Mouse (Mus musculus): ENCODE data around the gene Trim27.

DNA sequence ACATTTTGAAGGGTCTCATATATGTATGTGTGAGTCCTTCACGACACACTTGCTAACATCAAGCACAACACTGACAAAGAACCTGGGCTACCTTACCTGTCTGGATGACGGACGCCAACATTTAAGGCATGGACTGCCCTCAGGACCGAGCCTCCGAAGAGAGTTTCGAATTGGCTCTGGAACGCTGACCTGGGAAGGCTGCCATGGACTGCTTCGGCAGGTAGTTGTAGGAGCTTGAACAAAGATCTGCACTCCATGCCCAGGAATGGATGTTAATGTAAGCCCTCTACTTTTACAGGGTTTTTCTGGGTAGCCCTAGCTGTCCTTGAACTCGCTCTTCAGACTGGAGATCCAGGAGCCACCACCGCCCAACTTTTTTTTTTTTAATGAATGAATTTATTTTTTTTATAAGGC lies 44.0 kb downstream of the Trim27 start:
- TF ChIP-seq CTCF (IDR thresholded peaks at IDR 0.05; ENCODE audit: control insufficient read depth, insufficient read depth, low read length) (no peak), POLR2A (IDR thresholded peaks at IDR 0.05; ENCODE audit: borderline replicate concordance, control insufficient read depth, low read depth, low read length) (no peak)

Data from bone marrow, adult 2 months (tissue).